Mouse (Mus musculus) hindbrain, embryonic 11.5 days (tissue): ENCODE measurements at regions not wholly inside any gene's neighbourhood (a gene's known extent, or its start where the extent isn't known, plus 50 kb on each side); places are given as distances from the start of the nearest gene placed in this dataset.
A peak's percentile ranks its signal among the peaks of the same experiment; 100 is the strongest.

Experiments used
- ATAC-seq: fragments of 200-750 bp; cut with Nextera tagmentation; 2 replicates; pipeline ENCODE4 v1.8.0; 2017; ENCODE audit warnings: mild to moderate bottlenecking, moderate TSS enrichment, moderate library complexity; ENCODE audit not compliant: low FRiP score
- DNase-seq: peaks from one replicate; pipeline ENCODE4 v3.0.0-alpha.2; 2015; ENCODE audit warnings: low spot score
- H3K27ac ChIP-seq: fragments of 300-500 bp; sonication (generic); 2 replicates; pipeline ENCODE4 v1.5.1; 2014; ENCODE audit warnings: mild to moderate bottlenecking, low read depth, low read length
- H3K27me3 ChIP-seq: fragments of 300-500 bp; sonication (generic); 2 replicates; pipeline ENCODE4 v1.6.1; 2014; ENCODE audit warnings: mild to moderate bottlenecking, low read length, moderate library complexity, mixed read lengths; ENCODE audit not compliant: control insufficient read depth, insufficient read depth
- H3K36me3 ChIP-seq: fragments of 300-500 bp; sonication (generic); 2 replicates; pipeline ENCODE4 v1.6.1; 2014; ENCODE audit warnings: mild to moderate bottlenecking, low read length, moderate library complexity, mixed read lengths; ENCODE audit not compliant: control insufficient read depth, insufficient read depth
- H3K4me1 ChIP-seq: fragments of 300-500 bp; sonication (generic); replicated peaks from 2 replicates; pipeline ENCODE4 v1.6.1; 2014; ENCODE audit warnings: low read length, mixed read lengths; ENCODE audit not compliant: control insufficient read depth, insufficient read depth
- H3K4me2 ChIP-seq: fragments of 300-500 bp; sonication (generic); replicated peaks from 2 replicates; pipeline ENCODE4 v1.6.1; 2014; ENCODE audit warnings: mild to moderate bottlenecking, low read depth, low read length
- H3K4me3 ChIP-seq: fragments of 300-500 bp; sonication (generic); 2 replicates; pipeline ENCODE4 v1.5.1; 2014; ENCODE audit warnings: low read depth, low read length
- H3K9ac ChIP-seq: fragments of 300-500 bp; sonication (generic); 2 replicates; pipeline ENCODE4 v1.6.1; 2014; ENCODE audit warnings: low read depth, low read length
- H3K9me3 ChIP-seq: fragments of 300-500 bp; sonication (generic); 2 replicates; pipeline ENCODE4 v1.6.1; 2016; ENCODE audit warnings: low read length; ENCODE audit not compliant: control insufficient read depth
- WGBS: fragments of 180-500 bp; shearing (Covaris S2); extraction: QIAGEN DNeasy Blood & Tissue Kit; methylation state at CpG from one replicate; pipeline ENCODE4 v1.1.7; 2014; 5-methylcytosine and 5-hydroxymethylcytosine counted together

- Histone ChIP-seq H3K36me3 (no peaks in the 10 kb centered on the region), H3K9me3 (no peaks in the 10 kb centered on the region), H3K9ac (no peak overlapping the region), H3K27me3 (no peaks in the 10 kb centered on the region), H3K4me1 (no peaks in the 10 kb centered on the region), H3K4me2 (no peak overlapping the region), H3K27ac (no peak overlapping the region), H3K4me3 (no peak overlapping the region)
- ATAC-seq (no peak), DNase-seq (peak; percentile 12)
- WGBS = 80% methylated on average over 17 of the region's 17 CpGs
Measured at GRCm38 (mm10) chr12:25344354-25344753, 247.4 kb upstream of the Id2 start.

GRCm38 (mm10) chr12:25338771-25339170, 241.8 kb upstream of the Id2 start:
- Histone ChIP-seq H3K27me3 (no peaks in the 10 kb centered on the region), H3K36me3 (no peaks in the 10 kb centered on the region), H3K4me1 (no peaks in the 10 kb centered on the region), H3K9ac (no peak overlapping the region), H3K4me3 (no peak overlapping the region), H3K4me2 (no peak overlapping the region), H3K9me3 (no peaks in the 10 kb centered on the region), H3K27ac (no peak overlapping the region)
- DNase-seq = no peak
- WGBS = 78% methylated on average over 1 of the region's 1 CpGs
- ATAC-seq = no peak

GRCm38 (mm10) chr12:25335930-25336329, 239.0 kb upstream of the Id2 start:
- Histone ChIP-seq H3K27ac (no peak overlapping the region), H3K4me2 (no peak overlapping the region), H3K4me1 (no peaks in the 10 kb centered on the region), H3K4me3 (no peak overlapping the region), H3K36me3 (no peaks in the 10 kb centered on the region), H3K27me3 (no peaks in the 10 kb centered on the region), H3K9me3 (no peaks in the 10 kb centered on the region), H3K9ac (no peak overlapping the region)
- no peak for ATAC-seq
- WGBS = 61% methylated on average over 2 of the region's 2 CpGs
- no peak for DNase-seq

- H3K4me2 ChIP-seq = no peak overlapping the region
- 89% methylated on average over 5 of the region's 5 CpGs for WGBS
- H3K9ac ChIP-seq = no peak overlapping the region
- no peaks in the 10 kb centered on the region for H3K9me3 ChIP-seq
- DNase-seq (no peak), ATAC-seq (no peak)
- H3K4me1 ChIP-seq = no peaks in the 10 kb centered on the region
- no peaks in the 10 kb centered on the region for H3K27me3 ChIP-seq
- H3K27ac ChIP-seq = no peak overlapping the region
- no peak overlapping the region for H3K4me3 ChIP-seq
- H3K36me3 ChIP-seq = no peaks in the 10 kb centered on the region
Measured at GRCm38 (mm10) chr12:25335069-25335468, 238.1 kb upstream of the Id2 start.

GRCm38 (mm10) chr12:25332384-25333035, 235.6 kb upstream of the Id2 start:
- Histone ChIP-seq H3K36me3 (no peaks in the 10 kb centered on the region), H3K9ac (no peak overlapping the region), H3K9me3 (no peaks in the 10 kb centered on the region), H3K27ac (no peak overlapping the region), H3K4me1 (no peaks in the 10 kb centered on the region), H3K4me3 (no peak overlapping the region), H3K27me3 (no peaks in the 10 kb centered on the region), H3K4me2 (no peak overlapping the region)
- ATAC-seq = no peak
- WGBS = 80% methylated on average over 11 of the region's 11 CpGs
- peak; percentile 21 for DNase-seq

GRCm38 (mm10) chr12:25330004-25330708, 233.2 kb upstream of the Id2 start:
- Histone ChIP-seq H3K4me1 (no peaks in the 10 kb centered on the region), H3K27ac (no peak overlapping the region), H3K36me3 (no peaks in the 10 kb centered on the region), H3K9ac (no peak overlapping the region), H3K4me3 (no peak overlapping the region), H3K9me3 (no peaks in the 10 kb centered on the region), H3K27me3 (no peaks in the 10 kb centered on the region), H3K4me2 (no peak overlapping the region)
- no peak for ATAC-seq
- WGBS = 83% methylated on average over 5 of the region's 5 CpGs
- DNase-seq = no peak

GRCm38 (mm10) chr12:25325901-25326300, 229.0 kb upstream of the Id2 start:
- WGBS = 88% methylated on average over 3 of the region's 3 CpGs
- H3K9ac ChIP-seq = no peak overlapping the region
- no peak for DNase-seq
- no peak overlapping the region for H3K27ac ChIP-seq
- H3K9me3 ChIP-seq = no peaks in the 10 kb centered on the region
- no peaks in the 10 kb centered on the region for H3K36me3 ChIP-seq
- H3K4me2 ChIP-seq = no peak overlapping the region
- no peaks in the 10 kb centered on the region for H3K4me1 ChIP-seq
- ATAC-seq = no peak
- no peak overlapping the region for H3K4me3 ChIP-seq
- H3K27me3 ChIP-seq = no peaks in the 10 kb centered on the region

- ATAC-seq (no peak), DNase-seq (no peak)
- H3K4me2 ChIP-seq = no peak overlapping the region
- no peaks in the 10 kb centered on the region for H3K27me3 ChIP-seq
- no peaks in the 10 kb centered on the region for H3K9me3 ChIP-seq
- WGBS = 88% methylated on average over 1 of the region's 1 CpGs
- H3K4me1 ChIP-seq = no peaks in the 10 kb centered on the region
- H3K4me3 ChIP-seq = no peak overlapping the region
- H3K36me3 ChIP-seq = no peaks in the 10 kb centered on the region
- no peak overlapping the region for H3K9ac ChIP-seq
- H3K27ac ChIP-seq = no peak overlapping the region
Measured at GRCm38 (mm10) chr12:25323171-25323570, 226.2 kb upstream of the Id2 start.

GRCm38 (mm10) chr12:25320262-25320767, 223.4 kb upstream of the Id2 start:
- H3K9ac ChIP-seq = no peak overlapping the region
- no peak overlapping the region for H3K4me3 ChIP-seq
- no peak overlapping the region for H3K4me2 ChIP-seq
- H3K36me3 ChIP-seq = no peaks in the 10 kb centered on the region
- 88% methylated on average over 3 of the region's 3 CpGs for WGBS
- DNase-seq (no peak), ATAC-seq (no peak)
- H3K4me1 ChIP-seq = no peaks in the 10 kb centered on the region
- H3K27me3 ChIP-seq = no peaks in the 10 kb centered on the region
- H3K27ac ChIP-seq = no peak overlapping the region
- H3K9me3 ChIP-seq = no peaks in the 10 kb centered on the region
